Comparison of ENCODE assay signal across 18 mouse cellular contexts in the genomic region with DNA sequence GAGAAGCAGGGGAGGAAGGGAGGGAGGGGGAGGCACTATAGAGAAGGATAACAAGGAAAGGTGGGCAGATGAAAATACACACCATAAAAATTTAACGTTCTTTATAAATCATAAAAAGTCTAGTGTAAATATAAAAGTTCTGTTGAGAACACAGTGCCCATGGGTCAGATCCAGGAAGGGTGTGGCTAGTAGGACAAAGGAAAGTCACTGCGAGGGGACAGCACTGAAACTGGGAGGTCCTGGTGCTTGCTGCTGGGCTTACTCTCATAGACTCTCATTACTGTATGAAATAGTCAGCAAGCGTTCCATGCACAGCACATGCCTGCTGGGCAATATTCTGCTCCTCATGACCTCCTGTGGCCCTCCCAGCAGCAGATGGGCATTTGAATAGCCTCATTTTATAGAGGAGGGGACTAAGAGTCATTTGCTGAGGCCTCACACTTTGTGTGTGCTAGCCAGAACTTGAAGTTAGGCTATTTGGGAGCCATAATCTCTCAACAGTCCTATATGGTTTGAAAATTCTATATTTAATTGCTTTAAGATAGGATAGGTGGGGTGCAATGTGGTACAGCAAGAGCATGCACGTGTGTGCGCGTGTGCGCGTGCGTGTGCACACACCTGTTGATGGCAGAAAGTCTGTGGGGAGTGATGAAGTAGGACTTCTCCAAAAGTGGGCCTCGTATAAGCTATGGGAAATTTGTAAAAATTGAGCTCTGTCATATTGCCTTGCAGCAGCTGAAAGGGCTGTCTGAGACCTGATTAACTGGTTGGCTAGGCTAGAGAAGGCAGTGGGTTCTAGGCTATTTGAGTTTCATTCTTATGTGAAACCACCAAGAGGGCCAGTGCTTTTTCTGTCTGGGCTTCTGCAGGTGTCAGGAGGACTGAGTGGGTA. TPM values are rescaled to one million over a fixed set of nuclear protein-coding genes. Genes with fewer than 3 reads are reported as not detected.
DNase-seq lines count a peak whose midpoint lies in the region; ATAC-seq and TF ChIP-seq lines count a peak whose summit lies in the region.
"Had no signal": no experiment of that assay in that cellular context is flagged by ENCODE, and none has a peak within 500 bp of the region (broad histone marks: within the 10 kb centered on the region; RNA-seq: fewer than 3 reads in every experiment).

No protein-coding gene starts in this region.

- peak overlapping the region; percentile 1; the same call in 1 of the 2 replicates for H3K27ac ChIP-seq in kidney, adult 2 months (ENCODE audit: insufficient read depth, low read depth, low read length)
- no peak overlapping the region for H3K27ac ChIP-seq in kidney, embryonic 14.5 days (ENCODE audit: low read depth, low read length)
- H3K27ac ChIP-seq in CH12.LX (ENCODE audit: insufficient read depth, low read depth): peak overlapping the region; percentile 87
- H3K27ac ChIP-seq in hindbrain, embryonic 13.5 days: no peak overlapping the region
- H3K27ac ChIP-seq: embryonic facial prominence, embryonic 15.5 days; neural tube, embryonic 13.5 days had no signal

- ATAC-seq in kidney, embryonic 14.5 days (ENCODE audit: low FRiP score, low TSS enrichment): no peak
- ATAC-seq in common myeloid progenitor, adult 5-6 weeks (replicated peaks; ENCODE audit: low read depth, poor library complexity, severe bottlenecking): 0 out of 2 replicates have a peak, but pooled peaks have one; percentile 9
- ATAC-seq in hindbrain, embryonic 13.5 days (ENCODE audit: low FRiP score): no peak
- ATAC-seq: CD4-positive, CD25-positive, alpha-beta regulatory T cell, adult 4 months; forebrain, postnatal 0 days; hindbrain, embryonic 16.5 days; midbrain, embryonic 13.5 days had no signal

- in situ Hi-C loops in CH12.LX (cut with MboI; ENCODE audit: low pct_ligation_motif_present, low pct_unique_long_range_greater_than_20kb, low sequenced_read_pairs): loop anchor here (5.0 kb wide), 2 partner anchors 42 to 162 kb away; partner anchors contain the start of gene Ceacam1

- no peak for TF ChIP-seq RAD21 in CH12.LX (IDR thresholded peaks at IDR 0.05; ENCODE audit: low read depth, low read length)

- H3K36me3 ChIP-seq in kidney, adult 2 months (ENCODE audit: control insufficient read depth, insufficient read depth, low read length): no peaks in the 10 kb centered on the region
- no peaks in the 10 kb centered on the region for H3K36me3 ChIP-seq in kidney, embryonic 14.5 days (ENCODE audit: control insufficient read depth, insufficient read depth, low read length)
- H3K36me3 ChIP-seq in CH12.LX (replicated peaks in 1 of 2; ENCODE audit: control insufficient read depth in 1 of 2, insufficient read depth in 1 of 2, low read length in 1 of 2): no peaks in the 10 kb centered on the region
- no peaks in the 10 kb centered on the region for H3K36me3 ChIP-seq in hindbrain, embryonic 13.5 days
- H3K36me3 ChIP-seq: embryonic facial prominence, embryonic 15.5 days; midbrain, embryonic 13.5 days; neural tube, embryonic 13.5 days had no signal

- peaks cover 2% of the 10 kb centered on the region; the same call in 1 of the 2 replicates for H3K4me1 ChIP-seq in kidney, adult 2 months (ENCODE audit: control insufficient read depth, insufficient read depth, low read length)
- H3K4me1 ChIP-seq in kidney, embryonic 14.5 days (ENCODE audit: control insufficient read depth, insufficient read depth, low read length): peaks cover 5% of the 10 kb centered on the region; the same call in 1 of the 2 replicates
- peaks cover 32 to 80% of the 10 kb centered on the region in 2 experiments for H3K4me1 ChIP-seq in CH12.LX (ENCODE audit: control insufficient read depth in 1 of 2, insufficient read depth in 2 of 2)
- H3K4me1 ChIP-seq in hindbrain, embryonic 13.5 days (replicated peaks): peaks cover 8% of the 10 kb centered on the region

- no peak overlapping the region for H3K9ac ChIP-seq in kidney, embryonic 14.5 days (ENCODE audit: low read depth, low read length)
- H3K9ac ChIP-seq in CH12.LX (ENCODE audit: insufficient read depth, low read depth): no peak overlapping the region
- no peak overlapping the region for H3K9ac ChIP-seq in hindbrain, embryonic 13.5 days
- H3K9ac ChIP-seq: embryonic facial prominence, embryonic 15.5 days; forebrain, postnatal 0 days; midbrain, embryonic 13.5 days; neural tube, embryonic 13.5 days had no signal

- peak; percentile 41 for TF ChIP-seq EP300 in CH12.LX (IDR thresholded peaks at IDR 0.05; ENCODE audit: low read length)

- dilution Hi-C loops in CH12.LX (cut with MboI; ENCODE audit: extremely low pct_ligation_motif_present, extremely low pct_unique_long_range_greater_than_20kb, low sequenced_read_pairs): no loop called here

- no peak for TF ChIP-seq CTCF in kidney, adult 2 months (conservative IDR thresholded peaks at IDR 0.05; ENCODE audit: insufficient read depth, insufficient read length, low read depth, low read length)
- no peak for TF ChIP-seq CTCF in CH12.LX (conservative IDR thresholded peaks at IDR 0.05 in 1 of 2, IDR thresholded peaks at IDR 0.05 in 1 of 2; ENCODE audit: low read depth in 2 of 2, low read length in 2 of 2)

- H3K4me2 ChIP-seq in kidney, embryonic 14.5 days (replicated peaks; ENCODE audit: low read depth, low read length): no peak overlapping the region
- peak overlapping the region; percentile 62; the same call in 1 of the 2 replicates for H3K4me2 ChIP-seq in CH12.LX (ENCODE audit: insufficient read depth, low read depth, poor library complexity, severe bottlenecking)
- no peak overlapping the region for H3K4me2 ChIP-seq in hindbrain, embryonic 13.5 days
- H3K4me2 ChIP-seq: embryonic facial prominence, embryonic 15.5 days; midbrain, embryonic 13.5 days; neural tube, embryonic 13.5 days had no signal

- no peak overlapping the region for H3K4me3 ChIP-seq in kidney, adult 2 months (ENCODE audit: insufficient read depth, low read depth, low read length)
- no peak overlapping the region for H3K4me3 ChIP-seq in kidney, embryonic 14.5 days (ENCODE audit: low read length)
- peak overlapping the region in 1 of 3 experiments; percentile 51 for H3K4me3 ChIP-seq in CH12.LX (replicated peaks in 1 of 3; ENCODE audit: low read depth in 2 of 3, low read length in 2 of 3, poor library complexity in 1 of 3)
- H3K4me3 ChIP-seq in hindbrain, embryonic 13.5 days: no peak overlapping the region
- H3K4me3 ChIP-seq: embryonic facial prominence, embryonic 15.5 days; midbrain, embryonic 13.5 days; neural tube, embryonic 13.5 days had no signal

- no peaks in the 10 kb centered on the region for H3K27me3 ChIP-seq in kidney, adult 2 months (replicated peaks; ENCODE audit: control insufficient read depth, insufficient read depth, low read length)
- H3K27me3 ChIP-seq in kidney, embryonic 14.5 days (ENCODE audit: control insufficient read depth, insufficient read depth, low read length): no peaks in the 10 kb centered on the region
- no peaks in the 10 kb centered on the region for H3K27me3 ChIP-seq in CH12.LX (replicated peaks)
- H3K27me3 ChIP-seq in hindbrain, embryonic 13.5 days: no peaks in the 10 kb centered on the region
- H3K27me3 ChIP-seq: embryonic facial prominence, embryonic 15.5 days; midbrain, embryonic 13.5 days; neural tube, embryonic 13.5 days had no signal

- H3K9me3 ChIP-seq in kidney, embryonic 14.5 days (ENCODE audit: control insufficient read depth, low read length): no peaks in the 10 kb centered on the region
- no peaks in the 10 kb centered on the region for H3K9me3 ChIP-seq in CH12.LX (replicated peaks; ENCODE audit: low read length)
- H3K9me3 ChIP-seq in hindbrain, embryonic 13.5 days: no peaks in the 10 kb centered on the region
- H3K9me3 ChIP-seq: embryonic facial prominence, embryonic 15.5 days; midbrain, embryonic 13.5 days; neural tube, embryonic 13.5 days had no signal

- DNase-seq in kidney, adult 2 months: peak; percentile 54
- DNase-seq in CH12.LX (ENCODE audit: extremely low read depth): no peak
- DNase-seq in lung, postnatal 25 days (ENCODE audit: low spot score): peak; percentile 57
- DNase-seq in left cerebral cortex, adult 11 months (ENCODE audit: low spot score): no peak
- DNase-seq: cerebellum, adult 9-10 months; forebrain, postnatal 0 days had no signal

- 87% methylated on average over 10 of the region's 10 CpGs for WGBS in kidney, adult 2 months
- 88% methylated on average over 10 of the region's 10 CpGs for WGBS in kidney, embryonic 14.5 days
- 86% methylated on average over 10 of the region's 10 CpGs for WGBS in hindbrain, embryonic 13.5 days

- TF ChIP-seq POLR2A in kidney, adult 2 months (IDR thresholded peaks at IDR 0.05; ENCODE audit: low read depth, low read length): no peak
- TF ChIP-seq POLR2A in CH12.LX (IDR thresholded peaks at IDR 0.05; ENCODE audit: low read depth, low read length): peak; percentile 74

- no peaks in the 10 kb centered on the region for H3K79me2 ChIP-seq in CH12.LX (replicated peaks; ENCODE audit: control insufficient read depth, extremely low read depth, insufficient read depth, poor library complexity, severe bottlenecking)

TF ChIP-seq in CH12.LX, 34 proteins besides CTCF, POLR2A, EP300 and RAD21 (continues in another document):
- TF ChIP-seq HCFC1 (IDR thresholded peaks at IDR 0.05; ENCODE audit: low read depth, low read length) (no peak), JUND (conservative IDR thresholded peaks at IDR 0.05; ENCODE audit: low read depth, low read length) (no peak)

RNA-seq across cellular contexts. Expression of gene Cxcl17, which starts 22.2 kb away (rescaled TPM):
- 0.11 and 0.18 TPM in 2 replicates for polyA plus RNA-seq in kidney, adult 2 months (2012; rRNA removed)
- polyA plus RNA-seq in kidney, embryonic 14.5 days (2014; fragmentation: Nextera tagmentation; extraction: Ambion mirVana): 0.27 and 0.30 TPM in 2 replicates
- not detected in 2 replicates for total RNA-seq in CH12.LX (2012; rRNA removed)
- total RNA-seq in CH12.LX (2014; rRNA removed): not detected in 2 replicates
- polyA plus RNA-seq in CH12.LX (2012; ENCODE audit: insufficient read length, low read depth): not detected in 2 replicates
- not detected in 2 replicates for total RNA-seq in common myeloid progenitor, adult 5-6 weeks (2017)
- 0.23 and 0.82 TPM in 2 replicates for polyA plus RNA-seq in hindbrain, embryonic 13.5 days (2015; fragmentation: Nextera tagmentation; extraction: Ambion mirVana)
- total RNA-seq: adrenal gland, postnatal 4 days; forebrain, postnatal 0 days; heart, adult 8-10 months; layer of hippocampus, postnatal 14 days had no signal
- polyA plus RNA-seq: CD4-positive, CD25-positive, alpha-beta regulatory T cell, adult 4 months; limb, embryonic 14.5 days had no signal

RNA-seq across cellular contexts. Expression of gene Lipe, which starts 36.4 kb away (rescaled TPM):
- 63.4 and 63.8 TPM in 2 replicates for polyA plus RNA-seq in kidney, adult 2 months (2012; rRNA removed)
- 5.3 and 6.8 TPM in 2 replicates for polyA plus RNA-seq in kidney, embryonic 14.5 days (2014; fragmentation: Nextera tagmentation; extraction: Ambion mirVana)
- total RNA-seq in CH12.LX (2012; rRNA removed) (2.7 and 3.4 TPM in 2 replicates), CH12.LX (2014; rRNA removed) (2.3 and 2.8 TPM in 2 replicates)
- 5.9 and 6.4 TPM in 2 replicates for polyA plus RNA-seq in CH12.LX (2012; ENCODE audit: insufficient read length, low read depth)
- 6.6 and 10.1 TPM in 2 replicates for total RNA-seq in common myeloid progenitor, adult 5-6 weeks (2017)
- polyA plus RNA-seq in hindbrain, embryonic 13.5 days (2015; fragmentation: Nextera tagmentation; extraction: Ambion mirVana): 9.8 and 10.6 TPM in 2 replicates

RNA-seq across cellular contexts. Expression of gene Ceacam1, which starts 42.5 kb away (rescaled TPM):
- 32.1 TPM in 2 replicates for polyA plus RNA-seq in kidney, adult 2 months (2012; rRNA removed)
- polyA plus RNA-seq in kidney, embryonic 14.5 days (2014; fragmentation: Nextera tagmentation; extraction: Ambion mirVana): 2.3 and 5.7 TPM in 2 replicates
- 3.1 TPM in 2 replicates for total RNA-seq in CH12.LX (2012; rRNA removed)
- total RNA-seq in CH12.LX (2014; rRNA removed): 4.7 and 5.9 TPM in 2 replicates
- 19.2 and 25.1 TPM in 2 replicates for polyA plus RNA-seq in CH12.LX (2012; ENCODE audit: insufficient read length, low read depth)
- 4.4 and 6.9 TPM in 2 replicates for total RNA-seq in common myeloid progenitor, adult 5-6 weeks (2017)
- polyA plus RNA-seq in hindbrain, embryonic 13.5 days (2015; fragmentation: Nextera tagmentation; extraction: Ambion mirVana): 0.88 and 0.96 TPM in 2 replicates

Comparison
In these comparisons a context has a peak if more than half of its experiments do, and no peak if none do; other contexts are left out.
1. H3K27ac ChIP-seq: peak in kidney, adult 2 months (single experiment) and CH12.LX (single experiment); none in kidney, embryonic 14.5 days (single experiment) and hindbrain, embryonic 13.5 days (single experiment).
2. DNase-seq: peak in kidney, adult 2 months (single experiment) and lung, postnatal 25 days (single experiment); none in CH12.LX (single experiment) and left cerebral cortex, adult 11 months (single experiment).